Mouse (Mus musculus) limb, embryonic 13.5 days (tissue): Measurements from ENCODE around the gene Zfp408. TPM values are rescaled to one million over a fixed set of nuclear protein-coding genes. Genes with fewer than 3 reads are reported as not detected.

Source experiments
- ATAC-seq: fragments of 200-750 bp; cut with Nextera tagmentation; 2 replicates; pipeline ENCODE4 v1.8.0; 2017; ENCODE audit warnings: low read depth, moderate number of reproducible peaks, moderate TSS enrichment; ENCODE audit not compliant: low FRiP score
- H3K27ac ChIP-seq: fragments of 300-500 bp; sonication (generic); 2 replicates; pipeline ENCODE4 v1.5.1; 2015; ENCODE audit warnings: inconsistent platforms, mild to moderate bottlenecking, moderate library complexity
- H3K27me3 ChIP-seq: fragments of 300-500 bp; sonication (generic); 2 replicates; pipeline ENCODE4 v1.6.1; 2015; ENCODE audit warnings: mild to moderate bottlenecking, inconsistent platforms
- H3K36me3 ChIP-seq: fragments of 300-500 bp; sonication (generic); 2 replicates; pipeline ENCODE4 v1.6.1; 2015; ENCODE audit warnings: inconsistent platforms, mild to moderate bottlenecking, moderate library complexity
- H3K4me1 ChIP-seq: fragments of 300-500 bp; sonication (generic); 2 replicates; pipeline ENCODE4 v1.6.1; 2015; ENCODE audit warnings: inconsistent platforms
- H3K4me2 ChIP-seq: fragments of 300-500 bp; sonication (generic); replicated peaks from 2 replicates; pipeline ENCODE4 v1.6.1; 2015; ENCODE audit warnings: inconsistent platforms, mild to moderate bottlenecking, moderate library complexity
- H3K4me3 ChIP-seq: fragments of 300-500 bp; sonication (generic); 2 replicates; pipeline ENCODE4 v1.5.1; 2015; ENCODE audit warnings: moderate library complexity, mild to moderate bottlenecking, inconsistent platforms
- H3K9ac ChIP-seq: fragments of 300-500 bp; sonication (generic); 2 replicates; pipeline ENCODE4 v1.6.1; 2015; ENCODE audit warnings: mild to moderate bottlenecking, inconsistent platforms
- H3K9me3 ChIP-seq: fragments of 300-500 bp; sonication (generic); 2 replicates; pipeline ENCODE4 v1.6.1; 2016; ENCODE audit warnings: inconsistent platforms
- WGBS: fragments of 180-500 bp; shearing (Covaris S2); methylation state at CpG from one replicate; pipeline ENCODE4 v1.1.7; 2015; 5-methylcytosine and 5-hydroxymethylcytosine counted together
- polyA plus RNA-seq: library from polyadenylated mRNA; unstranded; fragments of >200 nt; fragmentation: Nextera tagmentation; extraction: Ambion mirVana; gene quantifications from 2 replicates; pipeline ENCODE4 v1.2.1, GENCODE M21; 2015

Zfp408 gene
- polyA plus RNA-seq, 1 experiment from 2014 or later, result 15.6 TPM

DNA sequence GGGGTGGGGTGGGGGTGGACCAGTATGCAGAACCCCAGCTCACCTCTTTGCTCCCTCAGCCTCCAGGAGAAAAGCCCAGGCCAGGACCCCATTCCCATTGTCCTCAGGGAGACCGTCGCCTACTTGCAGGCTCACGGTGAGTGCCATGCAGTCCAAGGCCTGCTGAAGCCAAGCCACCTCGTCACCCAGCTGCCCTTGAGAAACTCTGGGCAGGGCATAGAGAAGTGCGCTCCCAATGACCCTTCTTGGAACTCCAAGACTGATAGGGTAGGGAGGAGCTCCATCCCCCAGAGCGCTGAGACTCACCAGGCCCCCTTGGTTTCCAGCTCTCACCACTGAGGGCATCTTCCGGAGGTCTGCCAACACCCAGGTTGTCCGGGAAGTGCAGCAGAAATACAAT lies 19.7 kb upstream of the Zfp408 start:
- no peak for ATAC-seq
- peaks cover 90% of the 10 kb centered on the region for H3K36me3 ChIP-seq
- WGBS, result 91% methylated on average over 8 of the region's 8 CpGs

DNA sequence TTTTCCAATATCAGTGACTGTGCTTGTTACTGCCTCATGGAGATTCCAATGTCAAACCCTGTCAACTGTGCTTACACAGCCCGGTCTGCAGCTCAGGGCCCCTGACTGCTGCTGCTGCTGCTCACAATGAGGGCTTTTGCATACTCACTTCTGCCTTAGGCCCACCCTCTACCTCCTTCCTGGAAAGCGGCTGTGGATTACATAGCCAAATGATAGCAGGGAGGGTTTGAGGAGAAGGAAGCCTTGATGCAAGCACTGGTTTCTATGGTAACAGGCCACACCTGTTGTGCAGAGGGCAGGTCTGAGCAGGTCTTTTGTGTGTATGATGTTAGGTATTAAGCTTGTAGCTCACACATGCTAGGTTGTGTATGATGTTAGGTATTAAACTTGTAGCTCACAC lies 18.2 kb upstream of the Zfp408 start:
- Histone ChIP-seq H3K4me1 (no peaks in the 10 kb centered on the region), H3K27me3 (no peaks in the 10 kb centered on the region), H3K4me2 (no peak overlapping the region), H3K9me3 (no peaks in the 10 kb centered on the region), H3K27ac (no peak overlapping the region), H3K9ac (no peak overlapping the region), H3K4me3 (no peak overlapping the region), H3K36me3 (peaks cover 92% of the 10 kb centered on the region)
- no peak for ATAC-seq
- 81% methylated on average over 2 of the region's 2 CpGs for WGBS

More for the DNA sequence above, 19.7 kb upstream of the Zfp408 start:
- no peaks in the 10 kb centered on the region for H3K27me3 ChIP-seq
- H3K9ac ChIP-seq, result no peak overlapping the region
- no peaks in the 10 kb centered on the region for H3K4me1 ChIP-seq
- no peak overlapping the region for H3K4me3 ChIP-seq
- H3K9me3 ChIP-seq, result no peaks in the 10 kb centered on the region
- no peak overlapping the region for H3K4me2 ChIP-seq
- H3K27ac ChIP-seq, result no peak overlapping the region

DNA sequence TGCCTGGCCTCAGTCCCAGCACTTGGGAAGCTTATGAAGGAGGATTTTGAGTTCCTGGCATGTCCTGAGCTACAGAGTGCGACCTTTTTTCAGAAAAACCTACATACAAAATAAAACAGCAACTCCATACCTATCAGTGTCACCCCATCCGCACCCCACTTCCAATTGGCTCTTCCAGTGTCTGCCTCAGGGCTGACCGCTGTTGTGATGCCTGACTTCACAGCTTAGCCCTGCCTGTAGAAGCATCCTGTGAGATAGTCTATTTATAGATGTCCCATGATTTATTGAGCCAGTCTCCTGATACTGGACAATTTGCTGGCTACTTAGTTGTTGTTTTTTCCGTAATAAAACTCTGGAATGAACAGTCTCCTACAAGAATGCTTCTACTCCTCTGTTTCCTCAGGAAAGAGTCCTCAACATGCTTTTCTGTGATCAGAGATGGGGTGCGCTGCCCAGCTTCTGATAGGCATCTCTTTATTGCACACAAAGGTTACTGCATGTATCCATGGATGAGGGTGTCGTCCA lies 16.9 kb upstream of the Zfp408 start:
- no peak for ATAC-seq
- no peak overlapping the region for H3K27ac ChIP-seq
- no peak overlapping the region for H3K4me2 ChIP-seq
- no peaks in the 10 kb centered on the region for H3K27me3 ChIP-seq
- peaks cover 93% of the 10 kb centered on the region for H3K36me3 ChIP-seq
- WGBS, result 92% methylated on average over 6 of the region's 6 CpGs
- H3K9ac ChIP-seq, result no peak overlapping the region
- H3K4me1 ChIP-seq, result no peaks in the 10 kb centered on the region
- H3K4me3 ChIP-seq, result no peak overlapping the region
- H3K9me3 ChIP-seq, result no peaks in the 10 kb centered on the region

DNA sequence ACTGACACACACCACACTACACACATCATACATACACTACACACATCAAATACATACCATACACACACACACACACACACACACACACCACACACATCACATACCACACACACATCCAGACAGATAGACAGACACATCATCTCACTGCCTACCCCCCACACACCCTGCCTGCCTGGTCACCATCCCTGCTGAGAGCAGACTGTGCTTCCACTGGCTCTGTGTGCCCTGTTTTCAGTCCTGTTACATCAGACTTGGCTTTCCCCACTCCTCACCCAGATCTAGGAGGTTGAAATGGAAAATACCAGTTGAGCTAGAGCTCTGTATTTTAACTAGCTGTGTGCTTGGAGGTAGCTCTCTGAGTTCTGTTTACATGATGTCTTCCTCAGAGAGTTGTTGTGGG lies 15.2 kb upstream of the Zfp408 start:
- peaks cover 91% of the 10 kb centered on the region for H3K36me3 ChIP-seq
- no peak overlapping the region for H3K4me3 ChIP-seq
- no peak overlapping the region for H3K4me2 ChIP-seq
- no peaks in the 10 kb centered on the region for H3K9me3 ChIP-seq
- no peaks in the 10 kb centered on the region for H3K27me3 ChIP-seq
- H3K4me1 ChIP-seq, result no peaks in the 10 kb centered on the region
- no peak overlapping the region for H3K27ac ChIP-seq
- ATAC-seq, result no peak
- no peak overlapping the region for H3K9ac ChIP-seq

DNA sequence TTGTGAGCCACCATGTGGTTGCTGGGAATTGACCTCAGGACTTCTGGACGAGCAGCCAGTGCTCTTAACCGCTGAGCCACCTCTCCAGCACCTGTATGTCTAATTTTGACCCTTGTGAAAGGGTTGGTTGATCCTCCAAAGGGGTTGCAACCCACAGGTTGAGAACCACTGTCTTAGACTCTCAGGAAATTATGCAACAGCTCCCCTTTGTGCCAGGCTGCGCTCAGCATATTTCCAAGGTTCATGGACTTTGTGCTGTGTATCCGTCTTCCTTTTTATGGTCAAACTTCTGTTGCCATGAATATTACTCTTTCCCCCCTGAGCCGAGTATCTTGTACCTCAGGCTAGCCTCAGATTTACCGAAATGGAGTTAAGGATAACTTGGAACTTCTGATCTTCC lies 11.4 kb upstream of the Zfp408 start:
- Histone ChIP-seq H3K36me3 (peaks cover 91% of the 10 kb centered on the region), H3K27ac (no peak overlapping the region), H3K4me2 (no peak overlapping the region), H3K9me3 (no peaks in the 10 kb centered on the region), H3K9ac (no peak overlapping the region), H3K4me3 (no peak overlapping the region), H3K4me1 (no peaks in the 10 kb centered on the region), H3K27me3 (no peaks in the 10 kb centered on the region)
- ATAC-seq, result no peak
- 93% methylated on average over 6 of the region's 6 CpGs for WGBS

DNA sequence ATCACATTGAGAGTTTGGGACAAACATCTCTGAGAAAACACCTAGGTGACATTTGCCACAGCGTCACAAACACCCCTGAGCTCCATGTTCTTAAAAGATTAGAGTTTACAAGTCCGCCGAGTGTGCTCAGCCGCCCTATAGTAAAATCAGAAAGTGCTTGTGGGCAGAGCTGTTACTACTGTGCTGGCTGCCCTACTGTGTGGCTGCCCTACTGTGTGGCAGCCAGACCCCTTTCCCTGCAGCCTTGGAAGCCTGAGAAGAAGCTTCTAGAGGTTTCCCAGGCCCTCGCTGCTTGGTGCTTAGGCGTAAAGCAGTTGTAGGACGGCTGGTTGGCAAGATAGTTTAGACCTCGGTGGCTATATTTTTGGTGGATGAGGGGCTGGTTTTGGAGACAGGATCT lies 10.1 kb upstream of the Zfp408 start:
- H3K36me3 ChIP-seq, result peaks cover 96% of the 10 kb centered on the region
- H3K4me1 ChIP-seq, result no peaks in the 10 kb centered on the region
- ATAC-seq, result no peak
- H3K4me2 ChIP-seq, result no peak overlapping the region
- no peak overlapping the region for H3K9ac ChIP-seq
- no peaks in the 10 kb centered on the region for H3K27me3 ChIP-seq
- H3K27ac ChIP-seq, result no peak overlapping the region
- 91% methylated on average over 8 of the region's 8 CpGs for WGBS
- H3K4me3 ChIP-seq, result no peak overlapping the region
- no peaks in the 10 kb centered on the region for H3K9me3 ChIP-seq

DNA sequence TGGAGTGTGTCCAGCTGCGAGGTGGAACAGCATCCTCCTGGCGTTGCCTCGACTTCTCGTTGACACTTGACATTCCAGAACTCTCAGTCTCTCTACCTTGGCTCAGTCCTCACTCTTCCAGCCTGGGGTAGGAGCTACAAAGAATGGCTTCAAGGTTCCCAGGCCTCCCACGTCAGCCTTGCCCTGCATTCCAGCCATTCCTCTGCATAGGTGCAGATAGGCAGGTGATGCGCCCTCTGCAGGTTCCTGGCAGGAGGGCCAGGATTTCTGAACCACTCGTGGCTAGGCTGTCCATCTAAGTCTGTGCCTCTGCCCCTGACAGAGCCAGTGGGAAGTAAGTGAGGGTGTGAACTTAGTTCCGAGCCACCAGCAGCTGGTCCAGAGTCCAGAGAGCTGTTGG lies 7.2 kb upstream of the Zfp408 start:
- Histone ChIP-seq H3K4me3 (no peak overlapping the region), H3K27ac (no peak overlapping the region), H3K9ac (no peak overlapping the region), H3K9me3 (no peaks in the 10 kb centered on the region), H3K4me2 (no peak overlapping the region), H3K36me3 (peaks cover 84% of the 10 kb centered on the region), H3K4me1 (no peaks in the 10 kb centered on the region), H3K27me3 (no peaks in the 10 kb centered on the region)
- 66% methylated on average over 8 of the region's 8 CpGs for WGBS
- no peak for ATAC-seq

GRCm38 (mm10) chr2:91655827-91656226 lies 6.2 kb upstream of the Zfp408 start:
- Histone ChIP-seq H3K27ac (no peak overlapping the region), H3K4me3 (no peak overlapping the region), H3K9me3 (no peaks in the 10 kb centered on the region), H3K27me3 (no peaks in the 10 kb centered on the region), H3K4me2 (no peak overlapping the region), H3K9ac (no peak overlapping the region), H3K36me3 (peaks cover 77% of the 10 kb centered on the region), H3K4me1 (peaks cover 4% of the 10 kb centered on the region)
- no peak for ATAC-seq
- WGBS, result 63% methylated on average over 6 of the region's 6 CpGs

DNA sequence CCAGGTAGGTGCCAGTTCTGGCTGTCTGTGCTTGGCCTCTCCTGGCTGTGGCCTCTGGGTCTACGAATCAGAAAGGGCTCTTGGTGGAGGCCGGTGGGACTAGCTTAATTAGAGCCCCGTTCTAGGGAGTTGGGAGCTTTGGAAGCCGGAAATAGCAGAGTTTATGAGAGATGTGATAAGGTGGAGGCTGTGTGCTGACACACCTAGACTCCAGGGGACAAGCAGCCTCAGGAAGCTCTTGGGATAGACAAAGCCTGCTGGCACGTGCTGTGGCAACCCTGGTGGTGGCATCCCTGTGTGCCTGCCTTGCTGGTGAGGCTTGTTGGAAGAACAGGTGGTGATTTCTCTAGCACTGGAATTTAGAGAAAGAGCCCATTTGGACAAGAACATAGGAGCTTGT lies 5.8 kb upstream of the Zfp408 start:
- Histone ChIP-seq H3K4me2 (no peak overlapping the region), H3K27me3 (no peaks in the 10 kb centered on the region), H3K9ac (no peak overlapping the region), H3K4me1 (peaks cover 8% of the 10 kb centered on the region), H3K36me3 (peaks cover 75% of the 10 kb centered on the region), H3K27ac (no peak overlapping the region), H3K4me3 (no peak overlapping the region), H3K9me3 (no peaks in the 10 kb centered on the region)
- WGBS, result 90% methylated on average over 5 of the region's 5 CpGs
- ATAC-seq, result no peak

- Histone ChIP-seq H3K4me3 (no peak overlapping the region), H3K27ac (no peak overlapping the region), H3K4me2 (no peak overlapping the region), H3K36me3 (peaks cover 52% of the 10 kb centered on the region), H3K9ac (0 out of 2 replicates have a peak overlapping the region, but pooled peaks have one; percentile 4), H3K4me1 (peaks cover 17% of the 10 kb centered on the region), H3K27me3 (no peaks in the 10 kb centered on the region), H3K9me3 (no peaks in the 10 kb centered on the region)
- WGBS, result 57% methylated on average over 6 of the region's 6 CpGs
- no peak for ATAC-seq
Observed at GRCm38 (mm10) chr2:91652863-91653262, 3.3 kb upstream of the Zfp408 start.

- no peak overlapping the region for H3K27ac ChIP-seq
- no peak for ATAC-seq
- H3K27me3 ChIP-seq, result no peaks in the 10 kb centered on the region
- peaks cover 52% of the 10 kb centered on the region for H3K36me3 ChIP-seq
- 90% methylated on average over 14 of the region's 14 CpGs for WGBS
- H3K9me3 ChIP-seq, result no peaks in the 10 kb centered on the region
- no peak overlapping the region for H3K4me3 ChIP-seq
- 0 out of 2 replicates have a peak overlapping the region, but pooled peaks have one; percentile 35 for H3K9ac ChIP-seq
- no peak overlapping the region for H3K4me2 ChIP-seq
- peaks cover 17% of the 10 kb centered on the region for H3K4me1 ChIP-seq
Observed at GRCm38 (mm10) chr2:91651458-91652258, 2.1 kb upstream of the Zfp408 start.

DNA sequence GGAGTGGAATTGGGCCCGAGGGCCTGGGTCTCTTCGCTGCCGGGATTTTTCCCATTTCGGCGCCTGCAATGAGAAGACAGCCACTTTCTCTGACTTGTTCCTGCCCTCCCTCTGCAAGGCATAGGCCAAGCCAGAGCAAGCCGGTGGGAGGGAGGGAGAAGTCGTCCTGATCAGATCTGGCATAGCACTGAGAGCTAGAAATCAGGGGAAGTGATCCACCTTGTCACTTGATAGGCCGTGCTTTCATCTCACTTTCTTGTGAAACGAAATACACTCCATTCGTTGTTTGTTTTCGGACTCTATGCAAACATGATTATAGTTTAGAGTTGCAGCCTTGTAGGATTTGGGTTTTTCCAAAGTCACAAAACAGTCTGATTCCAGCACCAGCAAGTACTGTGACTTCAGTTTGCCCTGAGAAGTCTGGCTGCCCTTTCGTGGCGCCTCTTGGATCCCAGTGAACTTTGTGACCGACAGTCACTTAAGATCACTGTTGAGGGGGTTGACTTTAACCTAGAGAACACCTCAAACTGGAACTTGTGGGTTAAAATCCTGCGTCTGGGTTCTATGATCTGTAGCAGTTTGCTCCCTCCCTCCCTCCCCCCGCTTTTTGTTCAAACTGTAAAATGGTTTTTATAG lies 887 bp upstream of the Zfp408 start:
- ATAC-seq, result peak; percentile 64
- H3K27me3 ChIP-seq, result no peaks in the 10 kb centered on the region
- no peaks in the 10 kb centered on the region for H3K9me3 ChIP-seq
- H3K4me2 ChIP-seq, result peak overlapping the region; percentile 96
- H3K4me1 ChIP-seq, result peaks cover 17% of the 10 kb centered on the region
- peak overlapping the region; percentile 67 for H3K27ac ChIP-seq
- H3K36me3 ChIP-seq, result peaks cover 53% of the 10 kb centered on the region
- WGBS, result 13% methylated on average over 16 of the region's 16 CpGs
- H3K9ac ChIP-seq, result peak overlapping the region; percentile 80
- peak overlapping the region; percentile 95 for H3K4me3 ChIP-seq
